ENCODE assay signal across 9 mouse cellular contexts in genomic region chr9:33000691-33001164, GRCm38 (mm10).
A peak's percentile ranks its signal among the peaks of the same experiment; 100 is the strongest.
DNase-seq lines count a peak whose midpoint lies in the region; ATAC-seq and TF ChIP-seq lines count a peak whose summit lies in the region.
"Had no signal": no experiment of that assay in that cellular context is flagged by ENCODE, and none has a peak within 500 bp of the region (broad histone marks: within the 10 kb centered on the region; RNA-seq: fewer than 3 reads in every experiment).

No protein-coding gene starts in this region.

- H3K4me3 ChIP-seq in heart, embryonic 12.5 days: no peak overlapping the region
- no peak overlapping the region for H3K4me3 ChIP-seq in limb, embryonic 11.5 days (ENCODE audit: low read depth, low read length)
- H3K4me3 ChIP-seq in midbrain, embryonic 11.5 days (ENCODE audit: low read depth, low read length): no peak overlapping the region
- H3K4me3 ChIP-seq: neural tube, embryonic 12.5 days had no signal

- H3K36me3 ChIP-seq in heart, embryonic 12.5 days: no peaks in the 10 kb centered on the region
- H3K36me3 ChIP-seq in limb, embryonic 11.5 days (ENCODE audit: control insufficient read depth, insufficient read depth, low read length): no peaks in the 10 kb centered on the region
- no peaks in the 10 kb centered on the region for H3K36me3 ChIP-seq in midbrain, embryonic 11.5 days (ENCODE audit: control insufficient read depth, insufficient read depth, low read length)
- H3K36me3 ChIP-seq: neural tube, embryonic 12.5 days had no signal

- no peaks in the 10 kb centered on the region for H3K27me3 ChIP-seq in heart, embryonic 12.5 days (replicated peaks)
- no peaks in the 10 kb centered on the region for H3K27me3 ChIP-seq in limb, embryonic 11.5 days (ENCODE audit: control insufficient read depth, insufficient read depth, low read length)
- no peaks in the 10 kb centered on the region for H3K27me3 ChIP-seq in midbrain, embryonic 11.5 days (ENCODE audit: control insufficient read depth, insufficient read depth, low read length)
- H3K27me3 ChIP-seq: neural tube, embryonic 12.5 days had no signal

- no peak for TF ChIP-seq CTCF in brain, embryonic 14.5 days (IDR thresholded peaks at IDR 0.05; ENCODE audit: borderline replicate concordance, extremely low read depth, insufficient read depth, insufficient read length)

- peak; percentile 7 for DNase-seq in brain, embryonic 14.5 days (ENCODE audit: low read depth)
- DNase-seq in embryo, embryonic 11.5 days (ENCODE audit: low read depth, low spot score): peak; percentile 37
- peak; percentile 66 for DNase-seq in limb, embryonic 11.5 days (ENCODE audit: low spot score)
- no peak for DNase-seq in urinary bladder, postnatal 25 days (ENCODE audit: low spot score)
- DNase-seq in midbrain, embryonic 11.5 days (ENCODE audit: low spot score, missing footprints): no peak
- no peak for DNase-seq in cerebellum, postnatal 36 days
- DNase-seq: thymus, postnatal 14 days had no signal

- ATAC-seq in heart, embryonic 12.5 days (ENCODE audit: insufficient number of reproducible peaks, low FRiP score): no peak
- ATAC-seq in limb, embryonic 11.5 days (ENCODE audit: insufficient number of reproducible peaks, low FRiP score, low TSS enrichment, low read depth): peak; percentile 67; the same call in 1 of the 2 replicates
- no peak for ATAC-seq in midbrain, embryonic 11.5 days (ENCODE audit: low FRiP score)

- no peak for TF ChIP-seq POLR2A in brain, embryonic 14.5 days (IDR thresholded peaks at IDR 0.05; ENCODE audit: borderline replicate concordance, extremely low read depth, insufficient read depth, insufficient read length, poor library complexity, severe bottlenecking)

- peak overlapping the region; percentile 6; the same call in 1 of the 2 replicates for H3K27ac ChIP-seq in heart, embryonic 12.5 days (ENCODE audit: poor library complexity, severe bottlenecking)
- H3K27ac ChIP-seq in limb, embryonic 11.5 days (replicated peaks; ENCODE audit: low read depth, low read length): peak overlapping the region; percentile 67
- no peak overlapping the region for H3K27ac ChIP-seq in midbrain, embryonic 11.5 days (ENCODE audit: low read depth, low read length)
- H3K27ac ChIP-seq: neural tube, embryonic 12.5 days had no signal

- H3K4me2 ChIP-seq in heart, embryonic 12.5 days: peak overlapping the region; percentile 41; the same call in 1 of the 2 replicates
- no peak overlapping the region; the same call in 1 of the 2 replicates for H3K4me2 ChIP-seq in limb, embryonic 11.5 days (ENCODE audit: low read depth, severe bottlenecking)
- H3K4me2 ChIP-seq in midbrain, embryonic 11.5 days: no peak overlapping the region
- H3K4me2 ChIP-seq: neural tube, embryonic 12.5 days had no signal

- 19% methylated on average over 7 of the region's 7 CpGs for WGBS in heart, embryonic 12.5 days
- WGBS in limb, embryonic 11.5 days: 13% methylated on average over 7 of the region's 7 CpGs
- 64% methylated on average over 7 of the region's 7 CpGs for WGBS in midbrain, embryonic 11.5 days

- H3K9ac ChIP-seq in heart, embryonic 12.5 days: no peak overlapping the region
- H3K9ac ChIP-seq in limb, embryonic 11.5 days (ENCODE audit: low read length): no peak overlapping the region
- no peak overlapping the region for H3K9ac ChIP-seq in midbrain, embryonic 11.5 days (ENCODE audit: low read length)
- H3K9ac ChIP-seq: neural tube, embryonic 12.5 days had no signal

- peaks cover 4% of the 10 kb centered on the region; the same call in 1 of the 2 replicates for H3K9me3 ChIP-seq in heart, embryonic 12.5 days (replicated peaks)
- peaks cover 3% of the 10 kb centered on the region; the same call in 1 of the 2 replicates for H3K9me3 ChIP-seq in limb, embryonic 11.5 days (ENCODE audit: control insufficient read depth, low read length)
- no peaks in the 10 kb centered on the region for H3K9me3 ChIP-seq in midbrain, embryonic 11.5 days (ENCODE audit: control insufficient read depth, low read length)
- H3K9me3 ChIP-seq: neural tube, embryonic 12.5 days had no signal

- H3K4me1 ChIP-seq in heart, embryonic 12.5 days (replicated peaks): peaks cover 10% of the 10 kb centered on the region; the same call in 1 of the 2 replicates
- H3K4me1 ChIP-seq in limb, embryonic 11.5 days (ENCODE audit: control insufficient read depth, insufficient read depth, low read length): peaks cover 7% of the 10 kb centered on the region; the same call in 1 of the 2 replicates
- H3K4me1 ChIP-seq in midbrain, embryonic 11.5 days (ENCODE audit: control insufficient read depth, insufficient read depth, low read length): no peaks in the 10 kb centered on the region
- H3K4me1 ChIP-seq: neural tube, embryonic 12.5 days had no signal

Comparison
In these comparisons a context has a peak if more than half of its experiments do, and no peak if none do; other contexts are left out.
1. DNase-seq: peak in brain, embryonic 14.5 days (single experiment), embryo, embryonic 11.5 days (single experiment) and limb, embryonic 11.5 days (single experiment); none in urinary bladder, postnatal 25 days (single experiment), midbrain, embryonic 11.5 days (single experiment) and cerebellum, postnatal 36 days (0 of 2).